Mouse (Mus musculus) kidney, postnatal 0 days (tissue): Measurements from ENCODE around the gene Mta2. TPM values are rescaled to one million over a fixed set of nuclear protein-coding genes. Genes with fewer than 3 reads are reported as not detected.

Experiments
- ATAC-seq: fragments of 200-750 bp; cut with Nextera tagmentation; replicated peaks from 2 replicates; pipeline ENCODE4 v1.8.0; 2017; ENCODE audit warnings: low read depth, moderate number of reproducible peaks, moderate TSS enrichment, moderate library complexity; ENCODE audit not compliant: low FRiP score
- DNase-seq: peaks from one replicate; pipeline ENCODE4 v3.0.0-alpha.2; 2016; ENCODE audit warnings: low spot score
- H3K27ac ChIP-seq: fragments of 300-500 bp; sonication (generic); 2 replicates; pipeline ENCODE4 v1.5.1; 2014; ENCODE audit warnings: mild to moderate bottlenecking
- H3K27me3 ChIP-seq: fragments of 300-500 bp; sonication (generic); 2 replicates; pipeline ENCODE4 v1.6.1; 2014; ENCODE audit warnings: low read length, mixed read lengths; ENCODE audit not compliant: insufficient read depth
- H3K36me3 ChIP-seq: fragments of 300-500 bp; sonication (generic); 2 replicates; pipeline ENCODE4 v1.6.1; 2014; ENCODE audit warnings: low read length, mixed read lengths; ENCODE audit not compliant: insufficient read depth
- H3K4me1 ChIP-seq: fragments of 300-500 bp; sonication (generic); replicated peaks from 2 replicates; pipeline ENCODE4 v1.6.1; 2014; ENCODE audit warnings: antibody characterized with exemption, low read length, mixed read lengths; ENCODE audit not compliant: insufficient read depth
- H3K4me2 ChIP-seq: fragments of 300-500 bp; sonication (generic); 2 replicates; pipeline ENCODE4 v1.6.1; 2014; ENCODE audit warnings: mild to moderate bottlenecking, low read length, moderate library complexity, mixed read lengths
- H3K4me3 ChIP-seq: fragments of 300-500 bp; sonication (generic); replicated peaks from 2 replicates; pipeline ENCODE4 v1.5.1; 2014; ENCODE audit warnings: low read depth, low read length
- H3K9ac ChIP-seq: fragments of 300-500 bp; sonication (generic); 2 replicates; pipeline ENCODE4 v1.6.1; 2014; ENCODE audit warnings: low read depth, low read length
- H3K9me3 ChIP-seq: fragments of 300-500 bp; sonication (generic); replicated peaks from 2 replicates; pipeline ENCODE4 v1.6.1; 2016; ENCODE audit warnings: low read length, inconsistent platforms, mixed read lengths
- CTCF ChIP-seq: IDR thresholded peaks from 2 replicates; pipeline ENCODE4 v1.5.1; 2016; ENCODE audit warnings: antibody characterized with exemption, low read depth, mild to moderate bottlenecking, moderate library complexity
- WGBS: fragments of 180-500 bp; shearing (Covaris S2); extraction: QIAGEN DNeasy Blood & Tissue Kit; methylation state at CpG from one replicate; pipeline ENCODE4 v1.1.7; 2014; 5-methylcytosine and 5-hydroxymethylcytosine counted together
- polyA plus RNA-seq: library from polyadenylated mRNA; unstranded; fragments of >200 nt; fragmentation: Nextera tagmentation; extraction: Ambion mirVana; gene quantifications from 2 replicates; pipeline ENCODE4 v1.2.1, GENCODE M21; 2015

Mta2 gene
- polyA plus RNA-seq, 1 experiment from 2014 or later = 103 TPM

GRCm38 (mm10) chr19:8981450-8982168 lies 39.9 kb downstream of the Mta2 start:
- WGBS = 84% methylated on average over 2 of the region's 2 CpGs
- Histone ChIP-seq H3K27ac (no peak overlapping the region), H3K4me2 (no peak overlapping the region), H3K4me3 (no peak overlapping the region), H3K27me3 (no peaks in the 10 kb centered on the region), H3K9me3 (no peaks in the 10 kb centered on the region), H3K4me1 (peaks cover 17% of the 10 kb centered on the region), H3K36me3 (peaks cover 22% of the 10 kb centered on the region), H3K9ac (no peak overlapping the region)
- TF ChIP-seq CTCF = no peak
- ATAC-seq (no peak), DNase-seq (no peak)

- no peak for TF ChIP-seq CTCF
- 41% methylated on average over 5 of the region's 5 CpGs for WGBS
- H3K27ac ChIP-seq = 0 out of 2 replicates have a peak overlapping the region, but pooled peaks have one; percentile 54
- no peak overlapping the region for H3K4me3 ChIP-seq
- no peaks in the 10 kb centered on the region for H3K9me3 ChIP-seq
- DNase-seq (no peak), ATAC-seq (no peak)
- H3K36me3 ChIP-seq = peaks cover 13% of the 10 kb centered on the region
- H3K4me2 ChIP-seq = no peak overlapping the region
- no peak overlapping the region for H3K9ac ChIP-seq
- H3K4me1 ChIP-seq = peaks cover 17% of the 10 kb centered on the region
- H3K27me3 ChIP-seq = no peaks in the 10 kb centered on the region
These were observed 40.9 kb downstream of the Mta2 start for GRCm38 (mm10) chr19:8982303-8983149.

- H3K9me3 ChIP-seq = no peaks in the 10 kb centered on the region
- ATAC-seq (no peak; the same call in 1 of the 2 replicates), DNase-seq (peak; percentile 44)
- no peaks in the 10 kb centered on the region for H3K27me3 ChIP-seq
- peaks cover 17% of the 10 kb centered on the region for H3K4me1 ChIP-seq
- no peak overlapping the region for H3K4me2 ChIP-seq
- peak overlapping the region; percentile 54; the same call in 1 of the 2 replicates for H3K27ac ChIP-seq
- no peak overlapping the region for H3K4me3 ChIP-seq
- H3K9ac ChIP-seq = no peak overlapping the region
- whole genome bisulfite sequencing = 24% methylated on average over 4 of the region's 4 CpGs
- peaks cover 8% of the 10 kb centered on the region for H3K36me3 ChIP-seq
- TF ChIP-seq CTCF = no peak
These were observed 41.5 kb downstream of the Mta2 start for GRCm38 (mm10) chr19:8983150-8983650.

GRCm38 (mm10) chr19:8984255-8984868 lies 42.7 kb downstream of the Mta2 start:
- TF ChIP-seq CTCF = no peak
- H3K9ac ChIP-seq = no peak overlapping the region
- H3K27me3 ChIP-seq = no peaks in the 10 kb centered on the region
- peaks cover 25% of the 10 kb centered on the region for H3K4me1 ChIP-seq
- ATAC-seq (no peak), DNase-seq (peak; percentile 85)
- 22% methylated on average over 7 of the region's 7 CpGs for WGBS
- H3K4me2 ChIP-seq = no peak overlapping the region
- no peak overlapping the region for H3K4me3 ChIP-seq
- no peaks in the 10 kb centered on the region for H3K9me3 ChIP-seq
- H3K36me3 ChIP-seq = no peaks in the 10 kb centered on the region; the same call in 1 of the 2 replicates
- 0 out of 2 replicates have a peak overlapping the region, but pooled peaks have one; percentile 54 for H3K27ac ChIP-seq

GRCm38 (mm10) chr19:8985891-8986290 lies 44.2 kb downstream of the Mta2 start:
- WGBS = 53% methylated on average over 5 of the region's 5 CpGs
- no peak for DNase-seq

GRCm38 (mm10) chr19:8987816-8988215 lies 46.1 kb downstream of the Mta2 start:
- no peak for TF ChIP-seq CTCF
- Histone ChIP-seq H3K9me3 (no peaks in the 10 kb centered on the region), H3K4me1 (peaks cover 37% of the 10 kb centered on the region), H3K4me2 (no peak overlapping the region), H3K4me3 (no peak overlapping the region), H3K36me3 (no peaks in the 10 kb centered on the region), H3K27me3 (no peaks in the 10 kb centered on the region), H3K9ac (no peak overlapping the region), H3K27ac (no peak overlapping the region)
- 42% methylated on average over 2 of the region's 2 CpGs for WGBS
- ATAC-seq = no peak
- DNase-seq = no peak

More at GRCm38 (mm10) chr19:8985891-8986290, 44.2 kb downstream of the Mta2 start:
- H3K27me3 ChIP-seq = no peaks in the 10 kb centered on the region
- H3K9me3 ChIP-seq = no peaks in the 10 kb centered on the region
- H3K36me3 ChIP-seq = no peaks in the 10 kb centered on the region
- no peak overlapping the region for H3K27ac ChIP-seq
- TF ChIP-seq CTCF = no peak
- peaks cover 25% of the 10 kb centered on the region for H3K4me1 ChIP-seq
- H3K4me3 ChIP-seq = no peak overlapping the region
- no peak overlapping the region for H3K9ac ChIP-seq
- H3K4me2 ChIP-seq = no peak overlapping the region
- ATAC-seq = no peak
